Mouse (Mus musculus): ENCODE results near the gene Ppp2r3a.

Ppp2r3a gene

DNA sequence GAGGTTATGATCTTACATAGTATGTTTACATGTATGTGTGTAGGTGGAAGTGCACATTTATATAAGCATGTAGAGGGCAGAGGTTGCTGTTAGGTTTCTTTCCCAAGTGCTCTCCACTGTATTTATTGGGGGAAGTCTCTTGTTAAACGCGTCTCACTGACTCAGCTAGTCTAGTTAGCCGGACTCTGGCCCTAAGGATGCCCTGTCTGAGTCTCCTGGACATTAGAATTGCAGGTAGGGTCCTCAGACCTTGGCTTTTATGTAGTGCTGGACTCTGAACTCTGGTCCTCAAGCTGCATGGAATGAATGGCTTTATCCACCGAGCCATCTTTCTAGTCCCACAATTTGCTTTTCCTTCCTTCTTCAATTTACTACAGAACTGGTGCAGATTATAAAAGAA lies 108.0 kb downstream of the Ppp2r3a start:
- no peak for DNase-seq

DNA sequence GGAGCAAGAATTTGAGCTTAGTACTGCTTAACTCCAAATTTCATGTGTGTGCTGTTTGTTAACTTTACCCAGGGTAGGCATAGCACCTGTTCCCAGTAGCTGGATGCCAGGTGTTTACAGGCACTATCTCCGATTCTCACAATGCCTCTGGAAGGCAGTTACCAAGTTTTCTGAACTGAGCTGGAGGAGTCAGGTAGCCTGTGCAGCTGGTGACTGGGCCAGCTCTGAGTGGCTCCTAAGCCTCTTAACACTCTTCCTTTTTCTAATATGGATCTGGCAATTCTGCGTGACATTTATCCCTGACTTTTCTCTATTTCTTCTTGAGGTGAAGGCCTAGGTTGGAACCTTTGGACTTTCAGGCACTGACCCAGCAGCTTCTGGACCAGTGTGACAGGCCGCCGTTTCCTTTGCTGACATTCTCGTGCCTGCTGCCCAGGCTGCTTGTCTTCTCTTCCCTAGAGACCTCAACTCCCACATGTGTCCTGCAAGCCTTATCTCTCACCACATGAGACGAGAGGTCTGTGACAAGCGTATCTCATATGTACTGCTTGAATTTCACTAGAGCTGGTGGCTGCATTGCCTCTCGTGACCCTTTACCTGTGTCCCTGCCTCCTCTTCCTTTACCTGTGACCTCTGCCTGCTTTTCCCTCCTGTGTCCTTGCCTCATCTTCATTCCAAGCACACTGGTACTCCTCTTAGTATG lies 137.3 kb downstream of the Ppp2r3a start:
- no peak for DNase-seq

DNA sequence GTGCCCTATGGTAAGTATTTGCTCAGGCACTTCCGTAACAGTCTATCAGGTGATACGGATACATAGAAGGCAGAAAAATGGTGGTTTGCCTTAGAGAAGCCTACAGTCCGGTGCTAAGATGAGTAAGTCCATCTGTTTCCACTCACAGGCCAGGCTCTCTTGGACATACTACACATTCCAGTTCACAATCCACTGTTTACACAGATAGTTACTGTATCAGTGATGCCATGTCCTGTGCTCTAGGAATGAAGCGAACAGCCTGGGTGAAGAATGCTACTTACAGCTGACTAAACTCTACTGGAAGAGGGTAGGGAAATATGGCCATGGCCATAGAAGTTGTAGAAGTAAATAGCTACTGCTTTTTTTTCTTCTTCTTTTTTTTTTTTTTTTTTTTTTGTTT lies 138.3 kb downstream of the Ppp2r3a start:
- no peak for DNase-seq

DNA sequence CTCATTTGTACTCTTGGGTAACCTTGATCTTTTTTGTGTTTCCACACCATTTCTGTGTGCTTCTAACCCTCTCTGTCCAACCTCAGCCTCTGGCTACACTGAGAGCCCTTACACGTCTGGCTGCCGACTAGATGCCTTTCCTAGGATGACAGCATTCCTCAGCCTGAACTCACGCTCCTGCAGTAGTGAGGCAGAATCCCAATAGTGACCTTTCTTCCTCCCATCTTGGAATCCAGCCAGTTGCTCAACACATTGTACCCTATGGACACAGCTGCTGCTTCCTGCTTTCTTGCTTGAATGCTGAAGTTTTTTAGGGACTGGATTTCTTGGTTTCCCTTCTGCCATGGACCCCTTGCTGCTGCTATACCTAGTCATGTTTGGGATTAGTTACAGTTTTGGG lies 141.6 kb downstream of the Ppp2r3a start:
- DNase-seq, result no peak

DNA sequence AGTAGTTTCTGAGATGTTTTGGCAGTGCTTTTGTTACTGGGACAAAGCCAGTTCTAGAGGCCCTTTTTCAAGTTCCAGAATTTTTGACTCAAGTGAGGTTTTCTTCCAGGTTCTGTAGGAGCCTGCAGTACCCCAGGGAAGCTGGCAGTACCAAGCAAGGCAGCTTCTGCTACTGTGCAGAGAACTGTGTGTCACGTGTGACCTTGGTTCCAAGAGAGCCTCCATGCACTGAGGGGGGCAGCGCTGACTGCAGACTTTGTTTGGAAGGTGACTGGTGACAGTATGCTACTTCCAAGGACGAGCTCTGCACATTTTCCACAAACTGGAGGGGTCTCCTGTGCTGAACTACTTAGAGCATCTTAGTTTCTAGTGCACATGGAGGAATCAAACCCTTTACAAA lies 144.2 kb downstream of the Ppp2r3a start:
- DNase-seq, result peak; percentile 32 to 35

DNA sequence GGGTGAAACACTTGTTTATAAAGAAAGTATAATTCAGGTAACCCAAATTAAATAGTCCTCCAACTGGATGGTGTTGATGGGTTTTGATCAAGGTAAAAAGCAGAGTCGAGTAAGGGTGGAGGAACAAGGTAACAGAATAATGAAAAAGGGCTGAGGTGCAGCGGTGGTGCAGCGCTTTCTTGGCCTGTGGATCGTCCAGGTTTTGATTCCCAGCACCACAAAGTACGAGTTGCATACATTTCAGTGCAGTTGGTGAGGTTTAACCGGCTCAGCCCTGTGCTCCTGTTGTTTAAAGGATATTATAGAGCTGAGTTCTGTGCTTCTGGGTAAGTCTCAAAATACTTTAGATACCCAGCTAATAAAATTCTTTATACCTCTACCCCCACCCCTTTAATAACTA lies 145.9 kb downstream of the Ppp2r3a start:
- DNase-seq, result no peak

DNA sequence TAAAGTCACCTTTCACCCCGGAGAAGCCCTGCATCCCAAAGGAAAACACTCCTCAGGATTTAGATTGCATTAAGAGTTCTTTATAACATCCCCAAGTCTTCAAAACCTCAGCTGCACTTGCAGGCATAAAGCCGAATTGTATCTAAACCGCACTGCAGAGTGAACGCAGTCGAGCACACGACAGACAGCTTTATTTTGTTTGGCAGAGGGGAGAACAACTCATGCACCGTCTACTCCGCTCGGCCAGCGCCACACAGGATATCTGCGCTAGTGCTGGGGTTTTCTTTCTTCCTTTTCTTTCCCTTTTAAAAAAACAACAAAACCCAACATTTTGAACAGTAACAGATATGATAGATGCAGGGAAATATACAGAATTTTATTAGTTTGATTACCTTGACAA lies 146.7 kb downstream of the Ppp2r3a start:
- no peak for DNase-seq

DNA sequence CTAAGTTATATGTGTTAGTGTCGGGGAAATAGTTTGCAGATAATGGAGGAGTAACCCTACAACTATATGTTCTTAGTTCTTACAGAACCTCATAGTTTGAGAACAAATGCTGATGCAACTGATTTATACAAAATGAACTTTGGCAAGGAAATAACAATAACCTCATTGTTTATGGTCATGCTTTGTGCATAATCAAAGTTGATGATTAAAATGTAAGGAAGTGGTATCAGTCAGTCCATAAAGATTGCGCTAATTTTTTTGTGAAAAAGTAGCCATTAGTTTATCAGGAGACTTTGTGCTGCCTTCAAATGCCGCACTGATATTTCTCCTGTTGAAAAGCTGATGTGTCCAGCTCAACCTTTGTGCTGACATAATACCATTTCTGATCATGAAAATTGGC lies 149.3 kb downstream of the Ppp2r3a start:
- DNase-seq, result no peak

DNA sequence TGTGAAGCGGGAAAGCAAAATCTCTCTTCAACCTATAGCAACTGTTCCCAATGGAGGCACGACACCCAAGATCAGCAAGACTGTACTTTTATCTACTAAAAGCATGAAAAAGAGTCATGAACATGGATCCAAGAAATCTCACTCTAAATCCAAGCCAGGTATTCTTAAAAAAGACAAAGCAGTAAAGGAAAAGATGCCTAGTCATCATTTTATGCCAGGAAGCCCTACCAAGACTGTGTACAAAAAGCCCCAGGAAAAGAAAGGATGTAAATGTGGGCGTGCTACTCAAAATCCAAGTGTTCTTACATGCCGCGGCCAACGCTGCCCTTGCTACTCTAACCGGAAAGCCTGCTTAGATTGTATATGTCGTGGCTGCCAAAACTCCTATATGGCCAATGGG lies 150.0 kb downstream of the Ppp2r3a start:
- DNase-seq, result no peak

DNA sequence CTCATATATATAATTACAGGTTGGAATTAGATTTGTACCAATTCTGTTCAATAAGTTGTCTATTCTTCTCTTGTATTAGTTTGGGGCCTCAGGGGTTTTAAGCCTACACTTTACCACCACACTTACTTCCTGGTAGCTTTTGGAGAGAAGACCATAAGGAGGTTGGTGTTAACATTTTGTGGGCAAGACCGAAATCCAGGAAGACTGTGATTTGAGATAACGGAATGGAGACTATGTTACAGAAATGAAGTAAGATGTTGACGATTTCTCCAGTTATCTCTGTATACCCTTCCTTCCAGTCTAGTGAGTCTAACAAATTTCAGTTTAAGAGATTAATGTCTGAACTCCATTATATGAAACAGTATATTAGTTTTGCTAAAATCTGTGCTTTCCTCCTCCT lies 151.4 kb downstream of the Ppp2r3a start:
- DNase-seq, result no peak

DNA sequence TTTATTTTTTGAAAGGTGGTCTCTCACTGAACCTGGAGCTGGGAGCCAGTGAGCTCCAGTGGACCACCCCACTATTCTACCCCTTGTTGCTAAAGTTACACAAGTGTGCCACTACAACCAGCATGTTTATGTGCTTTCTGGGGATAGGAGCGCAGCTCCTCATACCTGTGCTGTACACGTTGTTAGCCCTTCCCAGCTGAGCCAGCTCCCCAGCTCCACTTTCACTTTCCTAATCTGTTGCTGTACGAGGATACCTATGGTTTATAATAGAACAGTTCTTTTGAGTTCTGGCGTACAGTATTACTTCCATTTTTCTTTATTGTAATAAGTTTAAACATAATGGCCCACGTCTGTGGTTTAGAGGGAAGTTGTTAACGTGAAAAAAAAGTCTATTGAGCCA lies 152.2 kb downstream of the Ppp2r3a start:
- no peak for DNase-seq

DNA sequence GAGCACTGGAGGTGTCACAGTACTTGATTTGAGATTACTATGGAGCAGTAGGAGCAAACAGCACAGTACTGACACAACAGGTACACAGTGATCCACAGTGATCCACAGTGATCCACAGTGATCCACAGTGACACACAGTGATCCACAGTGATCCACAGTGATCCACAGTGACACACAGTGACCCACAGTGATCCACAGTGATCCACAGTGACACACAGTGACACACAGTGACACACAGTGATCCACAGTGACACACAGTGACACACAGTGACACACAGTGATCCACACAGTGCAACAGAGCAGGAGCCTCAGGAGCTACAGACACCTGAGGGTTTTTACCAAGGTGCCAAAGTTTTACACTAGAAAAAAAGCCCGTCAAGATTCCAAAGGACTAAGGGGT lies 154.1 kb downstream of the Ppp2r3a start:
- no peak for DNase-seq

DNA sequence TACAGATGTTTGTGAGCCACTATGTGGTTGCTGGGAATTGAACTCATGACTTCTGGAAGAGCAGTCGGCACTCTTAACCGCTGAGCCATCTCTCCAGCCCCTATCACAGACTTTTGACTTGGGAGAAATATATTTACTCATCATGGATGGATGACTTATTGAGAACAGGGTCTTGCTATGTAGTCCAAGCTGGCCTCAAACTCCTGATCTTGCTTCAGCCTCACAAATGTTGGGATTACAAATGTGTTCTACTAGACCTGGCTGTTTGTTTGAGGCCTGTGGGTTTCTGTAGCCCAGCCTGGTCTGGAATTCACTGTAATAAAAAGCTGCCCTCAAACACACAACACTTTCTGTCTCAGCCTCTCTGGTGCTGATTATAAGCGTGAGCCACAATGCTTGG lies 155.1 kb downstream of the Ppp2r3a start:
- no peak for DNase-seq

DNA sequence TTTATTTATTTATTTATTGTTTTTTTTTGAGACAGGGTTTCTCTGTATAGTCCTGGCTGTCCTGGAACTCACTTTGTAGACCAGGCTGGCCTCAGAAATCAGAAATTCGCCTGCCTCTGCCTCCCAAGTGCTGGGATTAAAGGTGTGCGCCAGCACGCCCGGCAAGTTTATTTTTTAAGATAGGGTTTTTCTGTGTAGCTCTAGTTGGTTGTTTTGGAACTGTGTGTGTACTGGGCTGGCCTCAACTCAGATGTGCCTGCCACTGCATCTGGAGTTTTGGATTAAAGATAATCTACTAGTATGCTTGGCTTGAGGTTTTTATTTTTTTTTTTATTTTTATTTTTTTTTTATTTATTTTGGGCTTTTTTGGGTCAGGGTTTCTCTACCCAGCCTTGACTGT lies 156.2 kb downstream of the Ppp2r3a start:
- DNase-seq, result no peak

DNA sequence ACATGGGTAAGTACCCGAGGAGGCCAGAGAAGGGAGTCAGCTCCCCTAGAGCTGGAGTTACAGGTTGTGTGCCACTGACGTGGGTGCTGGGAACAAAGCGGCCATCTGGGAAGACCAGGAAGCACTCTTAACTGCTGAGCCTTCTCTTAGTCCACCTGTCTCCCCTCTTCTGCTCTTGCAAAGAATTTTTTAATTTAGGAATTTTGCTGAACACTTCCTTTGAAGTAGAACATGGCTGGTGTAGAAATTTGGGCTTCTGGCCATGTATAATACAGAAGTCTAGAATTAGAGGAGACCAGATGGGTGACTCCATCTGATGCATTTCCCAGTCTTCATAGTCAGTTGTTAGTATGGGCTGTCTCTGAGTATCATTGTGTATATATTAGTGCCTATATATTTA lies 167.9 kb downstream of the Ppp2r3a start:
- no peak for DNase-seq

DNA sequence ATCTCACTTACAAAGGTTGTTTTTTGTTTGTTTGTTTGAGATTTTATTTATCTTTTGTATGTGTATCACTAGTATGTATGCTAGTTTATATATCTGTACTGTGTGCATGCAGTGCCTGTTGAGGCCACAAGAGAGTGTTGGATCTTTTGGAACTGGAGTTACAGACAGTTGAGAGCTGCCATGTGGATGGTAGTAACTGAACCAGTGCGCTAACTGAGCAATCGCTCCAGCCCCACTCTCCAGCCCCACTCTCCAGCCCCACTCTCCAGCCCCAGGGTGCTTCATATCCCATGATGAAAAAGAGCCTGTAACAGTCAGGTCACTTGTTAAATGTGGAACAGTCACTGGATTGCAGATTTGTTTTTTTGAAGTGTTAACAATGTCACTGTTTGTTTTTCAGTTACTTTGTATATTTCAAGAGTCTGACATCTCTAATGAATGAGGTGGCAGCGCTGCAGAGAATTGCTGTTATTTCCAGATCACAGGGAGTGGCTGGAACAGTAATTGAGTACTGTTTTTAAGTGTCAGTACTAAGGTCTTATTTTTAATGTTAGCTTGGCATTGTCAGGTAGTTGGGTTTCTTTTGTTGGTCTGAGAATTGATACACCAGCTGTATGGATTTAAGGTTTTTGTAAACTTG lies 171.4 kb downstream of the Ppp2r3a start:
- no peak for DNase-seq

DNA sequence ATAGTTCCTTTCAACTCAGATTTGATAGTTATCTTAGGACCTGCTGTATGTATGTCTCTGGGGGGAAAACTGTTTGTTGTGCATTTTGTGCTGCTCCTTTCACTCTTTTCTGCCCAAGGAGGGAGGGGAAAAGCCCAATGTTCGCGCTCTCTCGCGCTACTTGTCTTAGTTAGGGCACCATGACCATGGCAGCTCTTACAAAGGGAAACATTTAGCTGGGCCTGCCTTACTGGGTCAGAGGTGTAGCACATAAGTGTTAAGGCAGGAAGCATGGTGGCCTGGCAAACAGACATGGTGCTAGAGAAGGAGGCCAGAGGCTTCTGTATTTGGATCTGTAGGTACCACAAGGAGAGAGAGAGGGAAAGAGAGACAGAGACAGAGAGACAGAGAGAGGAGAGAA lies 173.0 kb downstream of the Ppp2r3a start:
- DNase-seq, result no peak

DNA sequence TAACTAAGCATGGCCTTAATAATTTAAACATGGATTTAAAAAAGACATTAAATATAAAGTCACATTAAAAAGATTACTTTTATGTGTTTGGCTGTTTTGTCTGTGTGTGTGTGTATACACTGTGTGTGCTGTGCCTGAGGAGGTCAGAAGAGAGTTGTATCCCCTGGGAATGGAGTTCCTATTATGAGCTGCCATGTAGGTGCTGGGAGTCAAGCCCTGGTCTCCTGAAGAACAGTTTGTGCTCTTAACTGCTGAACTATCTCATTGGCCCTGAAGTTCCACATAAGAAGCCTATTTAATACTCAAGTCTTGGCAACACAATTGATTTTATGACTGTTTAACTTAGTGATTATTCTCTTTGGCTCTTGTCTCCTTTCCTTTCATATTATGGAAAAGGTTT lies 174.1 kb downstream of the Ppp2r3a start:
- DNase-seq, result no peak

DNA sequence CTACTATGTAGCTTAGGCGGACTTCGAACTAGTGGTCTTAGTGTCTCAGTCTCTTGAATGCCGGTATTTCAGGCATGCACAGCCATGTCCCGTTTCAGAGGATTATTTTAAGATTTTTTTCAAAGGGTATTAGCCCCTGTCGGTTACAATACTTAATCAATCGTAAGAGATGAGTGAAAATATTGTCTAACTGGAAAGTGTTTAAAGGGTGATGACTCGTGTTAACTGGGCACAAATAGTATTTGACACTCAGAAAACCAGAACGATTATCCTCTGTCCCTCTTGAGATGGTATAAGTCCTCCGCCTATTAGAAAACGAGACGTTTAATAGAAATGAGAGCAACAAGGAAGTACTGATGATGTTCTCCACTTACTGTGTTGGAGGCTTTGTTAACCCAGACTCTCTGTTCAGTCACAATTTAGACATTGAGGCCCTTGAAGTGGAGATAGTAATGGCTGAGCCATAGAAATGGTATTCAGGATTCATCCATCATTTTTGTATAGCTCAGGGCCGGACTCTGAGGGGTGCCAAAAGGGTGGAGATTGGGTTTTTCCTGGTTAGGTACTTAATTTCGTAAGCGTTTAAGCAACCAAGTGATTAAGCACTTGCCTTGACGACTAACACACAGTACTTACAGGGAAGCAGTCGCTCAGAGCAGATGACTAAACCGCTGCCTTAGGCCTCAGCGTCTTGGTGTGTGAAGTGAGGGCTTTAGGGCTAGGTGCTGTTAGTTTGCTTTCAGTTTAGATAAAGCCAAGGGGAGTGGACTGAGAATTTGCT lies 175.3 kb downstream of the Ppp2r3a start:
- DNase-seq, result no peak

DNA sequence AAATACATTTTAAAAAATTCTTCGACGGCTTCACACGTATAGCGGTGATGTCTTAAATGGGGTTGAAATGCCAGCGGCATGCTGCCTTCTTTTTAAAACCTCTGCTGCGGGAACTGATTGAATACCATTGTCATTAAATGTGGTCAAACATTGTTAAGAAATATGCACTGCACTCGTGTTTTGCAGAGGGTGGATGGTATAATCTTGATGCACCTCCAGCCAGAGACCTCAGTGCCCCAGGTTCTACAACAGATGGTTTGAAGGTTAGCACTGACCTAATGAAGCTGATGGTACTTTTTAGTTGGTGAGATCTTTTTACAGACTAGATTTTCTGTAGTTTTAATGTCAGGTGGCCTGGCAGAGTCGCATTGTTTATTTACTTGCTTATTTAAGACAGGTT lies 175.9 kb downstream of the Ppp2r3a start:
- no peak for DNase-seq

DNA sequence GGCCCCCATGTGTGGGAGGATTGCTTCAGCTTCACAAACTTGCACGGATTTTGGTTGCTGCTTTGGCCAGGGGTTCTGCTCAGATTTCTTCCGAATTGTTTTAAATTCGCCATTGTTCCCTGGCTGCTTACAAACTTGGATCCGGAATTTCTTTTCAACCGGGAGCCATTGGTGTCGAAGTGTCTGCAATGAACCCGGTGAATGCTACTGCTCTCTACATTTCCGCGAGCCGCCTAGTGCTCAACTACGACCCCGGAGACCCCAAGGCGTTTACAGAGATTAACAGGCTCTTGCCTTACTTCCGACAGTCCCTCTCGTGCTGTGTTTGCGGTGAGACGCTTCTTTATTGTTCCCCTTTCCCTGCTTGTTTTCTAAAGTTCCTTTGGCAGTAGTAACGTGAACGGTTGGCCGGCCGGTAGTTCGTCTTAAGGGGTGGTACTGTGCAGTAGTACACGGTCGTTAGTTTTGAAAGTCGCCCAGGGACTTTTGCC lies 176.5 kb downstream of the Ppp2r3a start:
- peak in 1 of 2 experiments; percentile 26 for DNase-seq

DNA sequence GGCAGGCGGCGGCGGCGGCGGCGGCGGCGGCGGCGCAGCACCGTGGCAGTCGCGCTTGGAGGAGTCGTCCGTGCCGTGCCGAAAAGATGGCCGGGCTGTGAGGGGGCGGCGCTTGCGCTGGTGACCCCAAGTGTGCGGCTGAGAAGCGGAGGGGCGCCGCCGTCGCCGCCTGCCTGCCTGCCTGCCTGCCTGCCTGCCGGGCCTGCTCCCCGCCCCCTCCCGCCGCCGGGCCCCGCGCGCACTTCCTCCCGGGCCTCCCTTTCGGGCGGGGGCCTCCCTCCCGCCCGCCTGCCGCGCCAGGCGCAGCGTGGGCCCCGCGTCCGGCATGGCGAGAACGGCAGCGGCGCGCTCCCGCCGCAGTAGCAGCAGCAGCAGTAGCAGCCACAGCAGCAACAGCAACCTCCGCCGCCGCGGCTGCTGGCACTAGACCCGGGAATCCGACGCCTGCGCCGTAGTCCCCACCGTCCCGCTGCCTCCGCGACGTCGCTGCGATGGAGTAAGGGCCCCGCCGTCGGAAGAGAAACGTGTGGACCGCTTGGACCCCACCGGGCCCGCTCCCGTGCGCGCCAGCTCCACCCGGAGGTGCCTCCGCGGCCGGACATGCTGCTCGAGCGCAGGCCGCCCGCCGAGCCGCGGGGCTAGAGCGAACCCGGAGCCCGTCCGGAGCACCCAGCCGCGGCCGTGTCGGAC lies 177.1 kb downstream of the Ppp2r3a start:
- DNase-seq, result peak; percentile 76 to 82

DNA sequence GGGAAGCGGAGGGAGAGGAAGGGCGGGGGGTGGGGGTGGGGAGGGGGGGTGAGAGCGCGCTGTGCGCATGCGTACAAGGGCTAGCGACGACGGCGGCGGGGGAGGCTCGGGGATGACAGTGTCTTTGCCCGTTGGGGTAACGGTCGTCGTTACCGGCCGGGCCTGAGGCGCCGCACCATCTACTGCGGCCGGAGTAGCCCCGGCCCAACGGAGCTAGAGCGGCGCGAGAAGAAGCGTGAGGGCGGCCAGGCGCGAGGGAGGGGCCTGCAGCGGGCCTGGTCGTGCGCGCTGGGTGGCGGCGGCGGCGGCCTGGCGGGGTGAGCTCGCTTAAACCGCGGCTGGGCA lies 177.6 kb downstream of the Ppp2r3a start, which contains the start of gene Msl2:
Msl2 (plus strand) TSS at position 115 of the 345 bp plus-strand sequence.
- no peak for DNase-seq

Measured in cerebellum, postnatal 36 days (tissue).